Mouse (Mus musculus) NIH3T3 (cell line): ENCODE data around the gene Tstd3.
A peak's percentile ranks its signal among the peaks of the same experiment; 100 is the strongest.

Experiments used
- DNase-seq: peaks from one replicate; pipeline ENCODE4 v3.0.0-alpha.2; 2012; ENCODE audit warnings: low read depth

The Tstd3 gene

DNA sequence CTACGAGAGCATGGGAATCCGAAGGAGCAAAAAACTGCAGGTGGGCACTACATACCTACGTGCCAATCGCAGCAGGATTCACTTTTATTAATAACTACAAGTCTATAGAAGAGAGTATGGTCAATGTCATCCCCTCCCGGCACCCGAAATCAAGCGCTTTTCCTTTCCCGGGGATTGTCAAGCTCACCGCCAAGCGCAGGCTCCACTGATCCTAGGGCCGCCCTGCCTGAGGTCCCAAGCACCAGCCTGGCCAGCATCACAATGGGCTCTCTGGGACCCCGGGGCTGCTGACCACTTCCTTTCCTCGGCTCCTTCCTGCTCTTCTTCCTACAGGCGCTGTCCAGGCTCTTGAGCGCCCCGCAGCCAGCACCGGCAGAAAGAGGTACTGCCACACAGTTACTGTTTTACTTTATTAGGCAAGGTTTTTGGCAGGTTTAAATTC lies at the start of gene Tstd3, which contains the start of gene Usp45:
Gene Tstd3, minus strand, starts transcription at position 350 of the 442 bp plus-strand sequence.
Gene Usp45, plus strand, starts transcription at position 294 of the 442 bp plus-strand sequence.
- DNase-seq: peak; percentile 90

DNA sequence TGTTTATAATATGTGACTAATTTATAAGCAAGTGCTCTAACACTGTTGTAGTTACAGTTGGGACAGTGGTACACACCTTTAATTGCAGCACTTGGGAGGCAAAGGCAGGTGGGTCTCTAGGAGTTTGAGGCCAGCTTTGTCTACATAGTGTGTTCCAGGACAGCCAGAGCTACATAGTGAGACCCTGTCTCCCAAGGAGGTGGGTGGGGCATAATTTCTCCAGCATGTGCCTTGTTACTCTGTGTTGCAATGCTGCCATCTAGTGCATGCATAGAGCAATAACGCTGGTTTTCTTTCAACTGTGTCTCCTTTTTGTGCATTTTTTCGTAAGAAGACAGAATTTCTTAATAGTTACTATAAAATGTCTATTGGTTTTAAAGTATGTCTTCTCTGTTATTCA lies 47.0 kb upstream of the Tstd3 start:
- DNase-seq: peak; percentile 78

DNA sequence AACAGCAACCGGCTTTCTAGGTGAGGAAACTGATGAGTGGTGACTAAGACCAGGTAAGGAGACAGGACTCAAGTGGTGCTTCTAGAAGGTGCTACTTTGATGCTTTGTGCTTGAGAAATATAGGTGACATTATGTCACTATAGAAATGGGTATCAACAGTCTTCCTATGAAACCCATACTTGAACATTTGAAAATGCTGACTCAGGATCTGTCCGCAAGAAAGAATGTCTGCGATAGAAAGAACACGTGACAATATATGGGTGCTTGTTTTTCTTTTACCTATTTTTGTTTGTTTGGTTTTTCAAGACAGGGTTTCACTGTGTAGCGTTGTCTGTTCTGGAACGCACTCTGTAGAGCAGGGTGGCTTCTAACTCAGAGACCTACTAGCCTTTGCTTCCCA lies 45.6 kb upstream of the Tstd3 start:
- no peak for DNase-seq

DNA sequence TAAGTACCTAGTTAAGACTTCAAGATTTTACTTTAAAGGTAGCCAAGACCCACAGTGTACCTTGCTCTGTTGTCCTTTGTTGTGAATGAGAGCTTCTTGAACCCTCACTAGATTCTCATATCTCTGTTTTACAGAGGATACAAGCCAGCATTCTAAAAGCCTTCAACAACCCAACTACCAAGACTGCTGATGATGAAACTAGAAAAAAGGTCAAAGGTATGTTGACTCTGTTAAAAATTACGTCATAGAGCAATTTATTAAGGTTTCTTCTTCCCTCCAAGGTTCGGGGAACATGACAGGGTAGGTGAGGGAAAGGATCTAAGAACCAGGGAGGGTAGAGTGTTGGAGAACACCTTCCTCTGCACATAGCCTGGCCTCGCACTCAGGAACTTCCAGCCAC lies 43.6 kb upstream of the Tstd3 start:
- no peak for DNase-seq

DNA sequence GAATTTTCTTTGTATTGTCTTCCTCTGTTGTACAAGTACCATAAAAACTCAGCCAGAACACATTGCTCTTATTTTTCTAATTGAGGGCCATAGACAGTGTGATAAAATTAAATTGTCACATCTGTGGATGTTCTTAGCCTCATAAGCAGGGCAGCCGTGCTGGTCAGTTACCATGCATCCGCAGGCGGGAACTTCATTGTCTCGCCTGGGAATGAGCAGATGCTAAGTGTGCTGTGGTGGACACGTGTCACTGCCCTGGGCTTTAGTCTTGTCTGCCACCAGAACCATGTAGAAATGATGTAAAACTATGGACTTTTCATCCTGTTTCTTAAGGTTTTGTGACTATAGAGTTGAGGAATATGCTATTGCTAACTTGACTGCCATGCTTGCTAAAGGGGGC lies 40.2 kb upstream of the Tstd3 start:
- no peak for DNase-seq

DNA sequence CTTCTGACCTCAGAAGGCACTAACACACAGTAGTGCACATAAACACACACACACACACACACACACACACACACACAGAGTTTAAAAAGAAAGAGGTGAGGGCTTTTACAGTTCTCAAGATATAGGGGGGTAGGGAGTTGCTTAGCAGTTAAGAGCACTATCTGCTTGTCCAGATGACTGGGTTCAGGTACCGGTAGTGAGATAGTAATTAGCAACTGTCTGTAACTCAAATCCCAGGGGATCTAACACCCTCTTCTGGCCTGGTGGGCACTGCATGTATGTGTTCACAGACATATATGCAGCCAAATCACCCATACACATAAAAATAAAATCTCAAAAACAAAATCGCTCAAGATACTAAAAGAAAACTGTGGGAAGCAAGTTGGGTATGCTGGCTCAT lies 34.6 kb upstream of the Tstd3 start:
- no peak for DNase-seq

GRCm38 (mm10) chr4:21801013-21801412 lies 34.0 kb upstream of the Tstd3 start:
- no peak for DNase-seq

GRCm38 (mm10) chr4:21793631-21794030 lies 26.6 kb upstream of the Tstd3 start:
- no peak for DNase-seq

DNA sequence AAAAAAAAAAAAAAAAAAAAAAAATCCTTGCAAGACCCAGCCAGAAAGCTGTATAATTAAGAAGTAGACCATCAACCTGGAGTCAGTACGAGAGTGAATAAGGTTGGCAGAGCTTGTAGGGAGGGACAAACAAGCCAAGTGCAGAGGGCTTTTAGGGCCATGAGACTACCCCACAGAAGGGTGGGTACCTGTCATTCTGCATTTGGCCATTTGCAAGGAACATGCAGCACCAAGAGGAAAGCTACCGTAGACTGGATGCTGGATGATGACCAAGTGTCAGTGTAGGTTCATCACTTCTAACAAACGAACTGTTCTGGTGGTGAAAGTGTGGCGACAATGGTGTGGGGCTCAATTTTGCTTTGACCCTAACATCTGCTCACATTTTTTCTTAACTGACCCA lies 22.8 kb upstream of the Tstd3 start:
- DNase-seq: no peak

DNA sequence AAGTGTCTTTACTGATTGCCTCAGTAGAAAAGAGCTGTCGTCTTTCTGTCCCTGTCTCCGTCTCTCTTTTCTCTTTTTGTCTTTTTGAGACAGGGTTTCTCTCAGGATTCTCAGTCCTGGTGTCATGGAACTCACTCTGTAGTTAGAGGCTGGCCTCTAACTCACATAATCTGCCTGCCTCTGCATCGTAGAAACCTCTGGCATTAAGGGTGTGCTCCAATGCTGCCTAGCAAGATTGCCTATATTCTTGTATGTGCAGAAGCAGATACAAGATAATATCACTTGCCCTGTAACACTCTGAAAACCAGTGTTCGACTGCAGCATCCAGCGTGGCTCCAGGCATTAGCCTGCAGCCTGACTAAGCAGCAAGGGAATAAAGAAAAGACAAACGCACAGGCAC lies 21.9 kb upstream of the Tstd3 start:
- no peak for DNase-seq

GRCm38 (mm10) chr4:21786268-21786667 lies 19.3 kb upstream of the Tstd3 start:
- no peak for DNase-seq

DNA sequence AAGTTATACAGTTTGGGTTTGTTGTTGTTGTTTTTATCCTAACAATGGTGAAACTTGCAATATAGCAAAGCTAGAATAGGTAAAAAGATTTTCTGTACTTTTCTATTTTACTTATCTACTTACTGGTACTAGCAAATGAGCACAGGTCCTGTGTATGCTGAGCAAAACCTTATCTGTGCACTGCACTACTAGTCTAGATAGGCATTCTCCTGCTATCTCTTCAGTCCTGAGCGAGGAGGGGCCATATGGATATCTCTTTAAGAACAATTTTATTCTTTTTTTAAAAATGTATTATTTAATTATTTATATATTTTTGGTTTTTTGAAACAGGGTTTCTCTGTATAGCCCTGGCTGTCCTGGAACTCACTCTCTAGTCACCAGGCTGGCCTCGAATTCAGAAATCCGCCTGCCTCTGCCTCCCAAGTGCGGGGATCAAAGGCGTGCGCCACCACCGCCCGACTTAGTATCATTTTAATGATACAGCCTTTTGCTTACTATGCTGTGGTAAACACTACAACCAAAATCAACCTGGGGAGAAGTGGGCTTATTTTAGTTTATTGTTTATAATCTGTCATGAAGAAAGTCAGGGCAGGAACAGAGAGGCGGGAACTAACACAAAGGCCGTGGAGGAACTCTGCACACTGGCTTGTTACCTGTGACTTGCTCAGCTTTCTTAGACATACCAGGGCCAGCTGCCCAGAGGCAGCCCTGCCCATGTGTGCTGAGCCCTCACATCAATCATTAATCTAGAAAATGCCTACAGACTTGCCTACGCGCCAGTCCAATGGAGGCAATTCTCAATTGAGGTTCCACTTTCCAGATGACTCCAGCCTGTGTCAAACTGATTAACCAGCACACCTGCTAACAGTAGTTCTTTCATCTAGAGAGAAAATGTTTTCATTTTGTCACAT lies 14.1 kb upstream of the Tstd3 start:
- no peak for DNase-seq

DNA sequence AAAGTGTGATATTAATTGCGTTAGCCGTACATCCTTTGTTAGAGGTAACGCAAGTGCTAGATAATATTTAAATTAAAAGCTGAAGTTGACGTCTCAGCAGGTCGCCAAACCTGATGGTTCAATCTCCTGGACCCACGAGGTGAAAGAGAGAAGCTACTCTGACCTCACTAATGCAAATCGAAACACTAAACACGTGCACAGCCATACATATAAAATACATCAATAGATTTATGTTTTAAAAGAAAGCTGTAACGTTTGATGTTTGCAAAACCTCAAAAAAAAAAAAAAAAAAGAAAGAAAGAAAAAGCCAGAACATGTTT lies 9.9 kb upstream of the Tstd3 start:
- DNase-seq: no peak

DNA sequence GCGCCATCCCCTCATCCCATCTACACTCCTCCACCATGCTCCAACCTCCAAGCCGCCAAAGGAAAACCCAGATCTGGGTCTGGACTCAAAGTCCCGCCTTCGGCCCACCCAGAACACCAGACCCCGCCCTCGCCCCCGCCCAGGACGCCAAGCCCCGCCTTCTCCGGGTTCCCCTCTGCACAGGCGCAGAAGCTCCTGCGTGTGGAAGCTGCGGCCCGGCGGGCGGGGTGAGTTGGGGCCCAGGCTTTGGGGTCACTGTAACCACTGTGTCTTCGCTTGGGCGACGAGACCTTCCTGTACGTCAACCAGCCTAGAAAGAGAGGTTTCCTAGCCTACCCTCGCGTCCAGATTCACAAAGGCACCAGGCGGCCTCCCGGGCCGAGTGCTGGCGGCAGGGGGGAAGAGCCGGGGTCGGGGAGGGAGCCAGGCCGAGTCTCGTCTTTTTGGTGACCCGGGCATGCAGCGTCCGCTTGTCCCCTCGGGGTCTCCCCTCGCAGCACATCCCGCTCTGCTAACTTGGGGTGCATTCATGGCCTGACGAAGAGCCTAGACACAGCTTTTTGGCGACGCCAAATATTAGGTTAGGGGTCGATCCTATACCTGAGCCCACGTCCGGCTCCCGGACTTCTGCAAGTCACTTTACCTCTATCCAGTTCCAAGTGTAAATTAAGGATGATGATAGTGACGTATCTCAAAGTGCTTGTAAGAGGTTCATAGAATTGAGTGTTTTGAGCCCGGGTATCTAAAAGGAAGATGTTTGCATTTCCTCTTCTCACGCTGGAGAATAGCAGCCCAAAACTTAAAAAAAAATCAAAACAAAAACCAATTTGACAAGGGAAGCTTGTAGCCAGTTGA lies 9.3 kb upstream of the Tstd3 start:
- DNase-seq: peak; percentile 93

DNA sequence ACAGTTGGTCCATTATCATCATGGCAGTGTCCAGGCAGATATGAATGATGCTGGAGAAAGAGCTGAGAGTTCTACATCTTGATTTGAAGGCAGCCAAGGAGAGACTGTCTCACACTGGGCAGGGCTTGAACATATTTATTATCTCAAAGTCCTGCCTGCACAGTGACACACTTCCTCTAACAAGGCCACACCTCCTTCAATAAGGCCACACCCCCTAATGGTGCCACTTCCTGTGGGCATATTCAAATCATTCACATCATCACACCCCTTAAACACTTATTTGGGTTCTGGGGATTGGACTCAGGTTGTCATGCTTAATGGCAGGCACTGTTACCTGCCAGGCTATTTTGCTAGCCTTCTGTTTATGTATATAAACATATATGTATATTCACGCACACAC lies 5.3 kb upstream of the Tstd3 start:
- no peak for DNase-seq

DNA sequence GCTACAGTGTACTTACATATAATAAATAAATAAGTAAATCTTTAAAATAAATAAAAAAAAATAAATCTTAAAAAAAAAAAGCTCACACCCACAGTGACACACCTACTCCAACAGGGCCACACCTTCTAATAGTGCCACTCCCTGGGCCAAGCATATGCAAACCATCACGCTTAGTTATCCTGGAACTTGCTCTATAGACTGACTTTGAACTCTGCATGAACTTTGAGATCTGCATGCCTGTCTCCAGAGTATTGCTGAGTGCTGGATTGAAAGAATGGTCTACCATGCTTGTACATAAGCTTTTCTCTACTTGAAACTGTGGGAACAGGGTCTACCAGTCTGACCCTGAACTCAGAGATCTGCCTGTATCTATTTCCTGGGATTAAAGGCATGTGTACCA lies 4.1 kb upstream of the Tstd3 start:
- no peak for DNase-seq

DNA sequence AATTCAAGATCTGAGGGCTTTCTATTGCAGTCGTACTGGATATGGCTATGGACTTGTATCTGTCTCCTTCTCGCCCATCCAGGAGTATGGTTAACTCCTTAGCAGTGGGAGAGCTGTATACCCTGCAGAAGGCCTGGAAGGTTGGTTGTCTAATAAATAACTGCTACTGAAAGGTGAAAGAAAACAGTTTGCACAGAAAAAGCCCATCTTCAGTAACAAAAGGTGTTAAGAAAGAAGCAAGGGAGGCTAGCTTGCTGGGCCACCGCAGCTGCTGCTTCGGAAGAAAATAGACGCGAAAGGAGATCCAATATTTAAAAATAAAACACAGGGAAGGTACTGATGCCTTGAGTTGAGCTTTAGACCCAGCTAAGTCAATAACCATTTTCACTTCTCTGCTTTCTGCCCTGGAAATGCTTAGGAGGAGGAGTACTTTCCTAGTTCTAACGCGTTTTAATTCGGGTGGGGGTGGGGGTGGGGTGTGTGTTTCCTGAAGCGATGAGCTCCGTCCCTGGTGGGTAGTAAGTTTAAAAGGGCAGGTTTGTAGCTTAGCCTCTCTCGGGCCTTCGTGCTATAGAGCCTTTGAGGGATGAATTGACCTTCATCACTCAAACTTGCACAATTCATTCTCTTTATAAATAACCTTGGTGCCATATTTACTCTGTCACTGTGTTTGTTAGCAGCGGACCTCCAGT lies 695 bp downstream of the Tstd3 start:
- DNase-seq: peak; percentile 28

DNA sequence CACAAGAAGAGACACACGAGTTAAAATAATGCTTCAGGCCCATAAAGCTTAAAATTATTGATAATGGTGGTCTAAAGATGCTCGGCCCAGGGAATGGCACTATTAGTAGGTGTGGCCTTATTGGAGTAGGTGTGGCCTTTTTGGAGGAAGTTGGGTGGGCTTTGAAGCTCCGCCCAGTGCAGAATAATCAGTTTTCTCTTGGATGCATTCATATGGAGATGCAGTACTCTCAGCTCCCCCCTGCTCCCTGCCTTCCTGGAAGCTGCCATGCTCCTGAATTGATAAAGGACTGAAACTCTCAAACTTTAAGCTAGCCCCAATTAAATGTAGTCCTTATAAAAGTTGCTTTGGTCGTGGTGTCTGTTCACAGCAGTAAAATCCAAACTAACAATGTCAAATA lies 3.2 kb downstream of the Tstd3 start:
- no peak for DNase-seq

- no peak for DNase-seq
These were observed 5.4 kb downstream of the Tstd3 start for GRCm38 (mm10) chr4:21761416-21762160.

DNA sequence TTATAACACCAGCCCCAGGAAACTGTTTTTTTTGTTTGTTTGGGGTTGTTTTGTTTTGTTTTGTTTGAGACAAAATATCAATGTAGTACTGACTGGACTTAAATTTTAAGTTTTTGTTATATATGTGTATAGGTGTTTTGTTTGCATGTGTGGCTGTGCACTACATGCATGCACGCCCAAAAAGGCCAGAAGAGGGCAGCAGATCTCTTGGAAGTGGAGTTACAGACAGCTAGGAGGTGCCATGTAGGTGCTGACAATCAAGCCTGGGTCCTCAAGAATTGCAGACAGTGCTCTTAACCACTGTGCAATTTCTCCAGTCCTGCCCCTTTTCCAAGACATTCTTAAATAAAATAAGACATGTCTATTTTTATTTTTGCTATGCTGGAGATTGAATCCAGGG lies 8.2 kb downstream of the Tstd3 start:
- DNase-seq: peak; percentile 19

GRCm38 (mm10) chr4:21755123-21755789 lies 11.8 kb downstream of the Tstd3 start:
- no peak for DNase-seq
